8 mouse cellular contexts compared by ENCODE assay signal in genomic region chr4:125127305-125128084, GRCm38 (mm10). TPM values are rescaled to one million over a fixed set of nuclear protein-coding genes. Genes with fewer than 3 reads are reported as not detected.
DNase-seq lines count a peak whose midpoint lies in the region; ATAC-seq and TF ChIP-seq lines count a peak whose summit lies in the region.

Gene Zc3h12a, minus strand, starts transcription at chr4:125127840.

- H3K4me1 ChIP-seq in embryonic facial prominence, embryonic 14.5 days (ENCODE audit: control insufficient read depth, insufficient read depth, low read length) = peaks cover 17% of the 10 kb centered on the region; the same call in 1 of the 2 replicates
- peaks cover 36% of the 10 kb centered on the region for H3K4me1 ChIP-seq in heart, embryonic 11.5 days (ENCODE audit: control insufficient read depth, insufficient read depth, low read length)
- H3K4me1 ChIP-seq in kidney, embryonic 15.5 days = peaks cover 45% of the 10 kb centered on the region
- peaks cover 55% of the 10 kb centered on the region for H3K4me1 ChIP-seq in liver, postnatal 0 days (ENCODE audit: insufficient read depth)
- H3K4me1 ChIP-seq in neural tube, embryonic 12.5 days = peaks cover 17% of the 10 kb centered on the region
- H3K4me1 ChIP-seq in testis, adult 2 months (ENCODE audit: control insufficient read depth, insufficient read depth, low read length) = peaks cover 16% of the 10 kb centered on the region

- no peak within 1 kb of the TSS for H3K27ac ChIP-seq in embryonic facial prominence, embryonic 14.5 days (replicated peaks; ENCODE audit: low read depth, low read length)
- H3K27ac ChIP-seq in heart, embryonic 11.5 days (ENCODE audit: low read depth, low read length) = peak within 1 kb of the TSS; percentile 46; the same call in 1 of the 2 replicates
- peak within 1 kb of the TSS; percentile 27; the same call in 1 of the 2 replicates for H3K27ac ChIP-seq in kidney, embryonic 15.5 days
- H3K27ac ChIP-seq in liver, postnatal 0 days (ENCODE audit: low read depth) = peak within 1 kb of the TSS; percentile 87
- no peak within 1 kb of the TSS for H3K27ac ChIP-seq in neural tube, embryonic 12.5 days
- H3K27ac ChIP-seq in testis, adult 2 months (ENCODE audit: control insufficient read depth, insufficient read depth, low read depth, low read length) = peak within 1 kb of the TSS; percentile 80

- peak; percentile 91 for ATAC-seq in embryonic facial prominence, embryonic 14.5 days (ENCODE audit: low read depth)
- ATAC-seq in heart, embryonic 11.5 days (replicated peaks; ENCODE audit: insufficient number of reproducible peaks, low FRiP score, low TSS enrichment) = peak; percentile 89
- peak; percentile 89 for ATAC-seq in kidney, embryonic 15.5 days (replicated peaks; ENCODE audit: low FRiP score)
- peak; percentile 90 for ATAC-seq in liver, postnatal 0 days
- peak; percentile 86 for ATAC-seq in neural tube, embryonic 12.5 days (ENCODE audit: low FRiP score, low read depth)

- peak; percentile 38 for TF ChIP-seq POLR2A in testis, adult 2 months (IDR thresholded peaks at IDR 0.05; ENCODE audit: control insufficient read depth, low read depth, low read length)

- H3K9me3 ChIP-seq in embryonic facial prominence, embryonic 14.5 days (ENCODE audit: control insufficient read depth, low read length) = no peaks in the 10 kb centered on the region
- no peaks in the 10 kb centered on the region for H3K9me3 ChIP-seq in heart, embryonic 11.5 days (replicated peaks; ENCODE audit: control insufficient read depth, low read length)
- H3K9me3 ChIP-seq in kidney, embryonic 15.5 days (replicated peaks) = no peaks in the 10 kb centered on the region
- no peaks in the 10 kb centered on the region for H3K9me3 ChIP-seq in liver, postnatal 0 days (ENCODE audit: low read length)
- no peaks in the 10 kb centered on the region for H3K9me3 ChIP-seq in neural tube, embryonic 12.5 days

- TF ChIP-seq CTCF in liver, postnatal 0 days (IDR thresholded peaks at IDR 0.05; ENCODE audit: low read depth) = no peak
- no peak for TF ChIP-seq CTCF in testis, adult 2 months (IDR thresholded peaks at IDR 0.05; ENCODE audit: control insufficient read depth, insufficient read depth, insufficient replicate concordance, low read depth, low read length)

- H3K27me3 ChIP-seq in embryonic facial prominence, embryonic 14.5 days (replicated peaks; ENCODE audit: control insufficient read depth, insufficient read depth, low read length) = peaks cover 9% of the 10 kb centered on the region; the same call in 1 of the 2 replicates
- H3K27me3 ChIP-seq in heart, embryonic 11.5 days (ENCODE audit: control insufficient read depth, insufficient read depth, low read length) = no peaks in the 10 kb centered on the region
- H3K27me3 ChIP-seq in kidney, embryonic 15.5 days = peaks cover 26% of the 10 kb centered on the region; the same call in 1 of the 2 replicates
- no peaks in the 10 kb centered on the region for H3K27me3 ChIP-seq in liver, postnatal 0 days (ENCODE audit: insufficient read depth, low read length)
- H3K27me3 ChIP-seq in neural tube, embryonic 12.5 days (replicated peaks) = peaks cover 15% of the 10 kb centered on the region
- no peaks in the 10 kb centered on the region for H3K27me3 ChIP-seq in testis, adult 2 months (ENCODE audit: control insufficient read depth, insufficient read depth, low read length)

- H3K4me2 ChIP-seq in embryonic facial prominence, embryonic 14.5 days (ENCODE audit: low read depth, low read length) = peak within 1 kb of the TSS; percentile 99
- H3K4me2 ChIP-seq in heart, embryonic 11.5 days = peak within 1 kb of the TSS; percentile 97
- peak within 1 kb of the TSS; percentile 99 for H3K4me2 ChIP-seq in kidney, embryonic 15.5 days
- H3K4me2 ChIP-seq in liver, postnatal 0 days (ENCODE audit: low read depth, low read length) = peak within 1 kb of the TSS; percentile 95
- H3K4me2 ChIP-seq in neural tube, embryonic 12.5 days (replicated peaks) = peak within 1 kb of the TSS; percentile 99

- DNase-seq in CD4-positive, CD25-positive, alpha-beta regulatory T cell, adult 2 months (ENCODE audit: low read depth, low spot score) = peak; percentile 97
- peak; percentile 95 for DNase-seq in adrenal gland, postnatal 36 days
- peak; percentile 91 for DNase-seq in embryonic facial prominence, embryonic 14.5 days (ENCODE audit: low spot score)
- DNase-seq in liver, postnatal 0 days = peak; percentile 94

- WGBS in embryonic facial prominence, embryonic 14.5 days = 1% methylated on average over 47 of the region's 62 CpGs
- under 1% methylated on average over 61 of the region's 62 CpGs for WGBS in heart, embryonic 11.5 days (ENCODE audit: insufficient replicate concordance)
- under 1% methylated on average over 62 of the region's 62 CpGs for WGBS in kidney, embryonic 15.5 days
- WGBS in liver, postnatal 0 days (ENCODE audit: insufficient replicate concordance) = under 1% methylated on average over 59 of the region's 62 CpGs
- WGBS in neural tube, embryonic 12.5 days = 3% methylated on average over 62 of the region's 62 CpGs

- peak within 1 kb of the TSS; percentile 63 for H3K9ac ChIP-seq in embryonic facial prominence, embryonic 14.5 days (ENCODE audit: low read depth, low read length)
- peak within 1 kb of the TSS; percentile 73 for H3K9ac ChIP-seq in heart, embryonic 11.5 days (ENCODE audit: low read depth, low read length)
- H3K9ac ChIP-seq in kidney, embryonic 15.5 days = peak within 1 kb of the TSS; percentile 48
- peak within 1 kb of the TSS; percentile 75 for H3K9ac ChIP-seq in liver, postnatal 0 days (replicated peaks)
- peak within 1 kb of the TSS; percentile 61 for H3K9ac ChIP-seq in neural tube, embryonic 12.5 days

- H3K4me3 ChIP-seq in embryonic facial prominence, embryonic 14.5 days (ENCODE audit: low read depth, low read length) = peak within 1 kb of the TSS; percentile 68
- H3K4me3 ChIP-seq in heart, embryonic 11.5 days (ENCODE audit: low read depth, low read length) = peak within 1 kb of the TSS; percentile 80
- H3K4me3 ChIP-seq in kidney, embryonic 15.5 days (replicated peaks) = peak within 1 kb of the TSS; percentile 62
- H3K4me3 ChIP-seq in liver, postnatal 0 days (ENCODE audit: low read depth, low read length) = peak within 1 kb of the TSS; percentile 73
- H3K4me3 ChIP-seq in neural tube, embryonic 12.5 days = peak within 1 kb of the TSS; percentile 64
- peak within 1 kb of the TSS; percentile 94 for H3K4me3 ChIP-seq in testis, adult 2 months (ENCODE audit: control insufficient read depth, low read depth, low read length)

- no peaks in the 10 kb centered on the region for H3K36me3 ChIP-seq in embryonic facial prominence, embryonic 14.5 days (ENCODE audit: control insufficient read depth, insufficient read depth, low read length)
- H3K36me3 ChIP-seq in heart, embryonic 11.5 days (ENCODE audit: control insufficient read depth, insufficient read depth, low read length) = no peaks in the 10 kb centered on the region
- no peaks in the 10 kb centered on the region for H3K36me3 ChIP-seq in kidney, embryonic 15.5 days
- no peaks in the 10 kb centered on the region for H3K36me3 ChIP-seq in liver, postnatal 0 days (replicated peaks; ENCODE audit: insufficient read depth, low read length)
- no peaks in the 10 kb centered on the region for H3K36me3 ChIP-seq in neural tube, embryonic 12.5 days
- H3K36me3 ChIP-seq in testis, adult 2 months (ENCODE audit: control insufficient read depth, insufficient read depth, low read length) = no peaks in the 10 kb centered on the region

- TF ChIP-seq EP300 in liver, postnatal 0 days (IDR thresholded peaks at IDR 0.05; ENCODE audit: low read depth) = 0 out of 2 replicates have a peak, but pooled peaks have one; percentile 28

RNA-seq across cellular contexts. Expression of gene Zc3h12a, which starts in this region (rescaled TPM):
- total RNA-seq in adrenal gland, postnatal 36 days (2021) = 1 to 10 TPM; 5.8 to 7.6 TPM
- 0.71 and 1.2 TPM in 2 replicates for polyA plus RNA-seq in embryonic facial prominence, embryonic 14.5 days (2014; fragmentation: Nextera tagmentation; extraction: Ambion mirVana)
- 1.1 TPM in 2 replicates for polyA plus RNA-seq in heart, embryonic 11.5 days (2014; fragmentation: Nextera tagmentation; extraction: Ambion mirVana)
- polyA plus RNA-seq in kidney, embryonic 15.5 days (2015; fragmentation: Nextera tagmentation; extraction: Ambion mirVana) = 0.33 and 0.44 TPM in 2 replicates
- polyA plus RNA-seq in liver, postnatal 0 days (2015; fragmentation: Nextera tagmentation; extraction: Ambion mirVana) = 0.44 and 0.48 TPM in 2 replicates
- 0.39 and 0.49 TPM in 2 replicates for polyA plus RNA-seq in neural tube, embryonic 12.5 days (2016; fragmentation: Nextera tagmentation; extraction: Ambion mirVana)
- polyA plus RNA-seq in testis, adult 2 months (2012; rRNA removed) = 1.4 and 2.3 TPM in 2 replicates

Comparison
In these comparisons a context has a peak if more than half of its experiments do, and no peak if none do; other contexts are left out.
1. Peak in ATAC-seq, H3K4me3 ChIP-seq, H3K27ac ChIP-seq, H3K9ac ChIP-seq and H3K4me2 ChIP-seq in kidney, embryonic 15.5 days; RNA of the gene not detected or under 1 TPM.
2. Peak in DNase-seq, ATAC-seq, H3K4me3 ChIP-seq, H3K27ac ChIP-seq, H3K9ac ChIP-seq and H3K4me2 ChIP-seq in liver, postnatal 0 days; RNA of the gene not detected or under 1 TPM.
3. Peak in ATAC-seq, H3K4me3 ChIP-seq, H3K9ac ChIP-seq and H3K4me2 ChIP-seq in neural tube, embryonic 12.5 days; RNA of the gene not detected or under 1 TPM.
4. H3K27ac ChIP-seq: peak in heart, embryonic 11.5 days (single experiment) and testis, adult 2 months (single experiment); none in embryonic facial prominence, embryonic 14.5 days (single experiment) and neural tube, embryonic 12.5 days (single experiment).
5. Peak in every context shown above with its lines, with median percentiles within 50 percentile points of each other: DNase-seq, ATAC-seq, H3K4me2 ChIP-seq, H3K4me3 ChIP-seq and H3K9ac ChIP-seq.